Mouse (Mus musculus): ENCODE measurements at regions not wholly inside any gene's neighbourhood (a gene's known extent, or its start where the extent isn't known, plus 50 kb on each side); places are given as distances from the start of the nearest gene placed in this dataset.

- no peak for TF ChIP-seq POLR2A (IDR thresholded peaks at IDR 0.05; ENCODE audit: insufficient read depth, low read depth, low read length)
- no peak for TF ChIP-seq CTCF (IDR thresholded peaks at IDR 0.05; ENCODE audit: insufficient read depth, low read depth, low read length)
Observed at GRCm38 (mm10) chr7:71471658-71472383, 120.5 kb upstream of the Gm10295 start.

Data from olfactory bulb, adult 2 months (tissue).